In genomic region chr3:137611981-137612380, GRCm38 (mm10) we compare ENCODE assay signal across 27 mouse cellular contexts. TPM values are rescaled to one million over a fixed set of nuclear protein-coding genes. Genes with fewer than 3 reads are reported as not detected.
DNase-seq lines count a peak whose midpoint lies in the region; ATAC-seq and TF ChIP-seq lines count a peak whose summit lies in the region.
"Had no signal": no experiment of that assay in that cellular context is flagged by ENCODE, and none has a peak within 500 bp of the region (broad histone marks: within the 10 kb centered on the region; RNA-seq: fewer than 3 reads in every experiment).

No protein-coding gene starts in this region.

- no peak overlapping the region for H3K4me2 ChIP-seq in kidney, embryonic 14.5 days (replicated peaks; ENCODE audit: low read depth, low read length)
- no peak overlapping the region for H3K4me2 ChIP-seq in lung, embryonic 16.5 days (ENCODE audit: low read depth, low read length)
- no peak overlapping the region for H3K4me2 ChIP-seq in kidney, embryonic 16.5 days (replicated peaks; ENCODE audit: low read depth, low read length)
- H3K4me2 ChIP-seq: embryonic facial prominence, embryonic 12.5 days; heart, embryonic 13.5 days; hindbrain, embryonic 12.5 days; midbrain, embryonic 13.5 days had no signal

- TF ChIP-seq CTCF in lung, adult 2 months (IDR thresholded peaks at IDR 0.05; ENCODE audit: insufficient read depth, low read length) = no peak

- H3K27me3 ChIP-seq in kidney, embryonic 14.5 days (ENCODE audit: control insufficient read depth, insufficient read depth, low read length) = no peaks in the 10 kb centered on the region
- no peaks in the 10 kb centered on the region for H3K27me3 ChIP-seq in lung, embryonic 16.5 days (ENCODE audit: control insufficient read depth, insufficient read depth, low read depth, low read length)
- H3K27me3 ChIP-seq in kidney, embryonic 16.5 days (ENCODE audit: insufficient read depth, low read length) = no peaks in the 10 kb centered on the region
- H3K27me3 ChIP-seq: embryonic facial prominence, embryonic 12.5 days; heart, embryonic 13.5 days; hindbrain, embryonic 12.5 days; megakaryocyte, embryonic 14.5 days; midbrain, embryonic 13.5 days had no signal

- no peak overlapping the region for H3K4me3 ChIP-seq in kidney, embryonic 14.5 days (ENCODE audit: low read length)
- H3K4me3 ChIP-seq in lung, embryonic 16.5 days (ENCODE audit: low read length) = no peak overlapping the region
- H3K4me3 ChIP-seq in lung, adult 2 months (replicated peaks; ENCODE audit: extremely low read depth, low read depth, low read length) = no peak overlapping the region
- no peak overlapping the region for H3K4me3 ChIP-seq in kidney, embryonic 16.5 days (ENCODE audit: low read length)
- H3K4me3 ChIP-seq: embryonic facial prominence, embryonic 12.5 days; heart, embryonic 13.5 days; hindbrain, embryonic 12.5 days; left cerebral cortex, adult 2 months; megakaryocyte, embryonic 14.5 days; midbrain, embryonic 13.5 days had no signal

- 69% methylated on average over 2 of the region's 2 CpGs for WGBS in kidney, embryonic 14.5 days
- 45% methylated on average over 2 of the region's 2 CpGs for WGBS in lung, embryonic 16.5 days
- WGBS in lung, adult 2 months = 66% methylated on average over 2 of the region's 2 CpGs
- WGBS in kidney, embryonic 16.5 days = 64% methylated on average over 2 of the region's 2 CpGs

- no peak for TF ChIP-seq POLR2A in lung, adult 2 months (IDR thresholded peaks at IDR 0.05; ENCODE audit: borderline replicate concordance, extremely low read depth, low read depth, low read length)

- H3K36me3 ChIP-seq in kidney, embryonic 14.5 days (ENCODE audit: control insufficient read depth, insufficient read depth, low read length) = no peaks in the 10 kb centered on the region
- no peaks in the 10 kb centered on the region for H3K36me3 ChIP-seq in lung, embryonic 16.5 days (ENCODE audit: control insufficient read depth, insufficient read depth, low read length)
- no peaks in the 10 kb centered on the region for H3K36me3 ChIP-seq in kidney, embryonic 16.5 days (ENCODE audit: insufficient read depth, low read length)
- H3K36me3 ChIP-seq: embryonic facial prominence, embryonic 12.5 days; heart, embryonic 13.5 days; hindbrain, embryonic 12.5 days; midbrain, embryonic 13.5 days had no signal

- no peak for ATAC-seq in kidney, embryonic 14.5 days (ENCODE audit: low FRiP score, low TSS enrichment)
- ATAC-seq in lung, embryonic 16.5 days (ENCODE audit: low read depth) = peak; percentile 47; the same call in 1 of the 2 replicates
- ATAC-seq in kidney, embryonic 16.5 days (ENCODE audit: low FRiP score, low TSS enrichment) = peak; percentile 57
- ATAC-seq: forebrain, postnatal 0 days; midbrain, embryonic 13.5 days had no signal

- H3K4me1 ChIP-seq in kidney, embryonic 14.5 days (ENCODE audit: control insufficient read depth, insufficient read depth, low read length) = no peaks in the 10 kb centered on the region
- H3K4me1 ChIP-seq in lung, embryonic 16.5 days (replicated peaks; ENCODE audit: control insufficient read depth, insufficient read depth, low read length) = no peaks in the 10 kb centered on the region
- H3K4me1 ChIP-seq in lung, adult 2 months (ENCODE audit: control insufficient read depth, insufficient read depth, low read length) = no peaks in the 10 kb centered on the region
- no peaks in the 10 kb centered on the region for H3K4me1 ChIP-seq in kidney, embryonic 16.5 days (ENCODE audit: insufficient read depth, low read length)
- H3K4me1 ChIP-seq: embryonic facial prominence, embryonic 12.5 days; heart, embryonic 13.5 days; hindbrain, embryonic 12.5 days; megakaryocyte, embryonic 14.5 days; midbrain, embryonic 13.5 days had no signal

- H3K27ac ChIP-seq in kidney, embryonic 14.5 days (ENCODE audit: low read depth, low read length) = no peak overlapping the region
- H3K27ac ChIP-seq in lung, embryonic 16.5 days (ENCODE audit: low read length) = no peak overlapping the region
- no peak overlapping the region for H3K27ac ChIP-seq in kidney, embryonic 16.5 days (ENCODE audit: low read length)
- H3K27ac ChIP-seq: embryonic facial prominence, embryonic 12.5 days; heart, embryonic 13.5 days; hindbrain, embryonic 12.5 days; midbrain, embryonic 13.5 days had no signal

- H3K9me3 ChIP-seq in kidney, embryonic 14.5 days (ENCODE audit: control insufficient read depth, low read length) = no peaks in the 10 kb centered on the region
- H3K9me3 ChIP-seq in lung, embryonic 16.5 days (ENCODE audit: control insufficient read depth, low read length) = no peaks in the 10 kb centered on the region
- no peaks in the 10 kb centered on the region for H3K9me3 ChIP-seq in kidney, embryonic 16.5 days (ENCODE audit: low read length)
- H3K9me3 ChIP-seq: embryonic facial prominence, embryonic 12.5 days; heart, embryonic 13.5 days; hindbrain, embryonic 12.5 days; megakaryocyte, embryonic 14.5 days; midbrain, embryonic 13.5 days had no signal

- no peak overlapping the region for H3K9ac ChIP-seq in kidney, embryonic 14.5 days (ENCODE audit: low read depth, low read length)
- H3K9ac ChIP-seq in lung, embryonic 16.5 days (ENCODE audit: low read length) = no peak overlapping the region
- H3K9ac ChIP-seq in kidney, embryonic 16.5 days (replicated peaks; ENCODE audit: low read length) = no peak overlapping the region
- H3K9ac ChIP-seq: embryonic facial prominence, embryonic 12.5 days; forebrain, postnatal 0 days; heart, embryonic 13.5 days; hindbrain, embryonic 12.5 days; midbrain, embryonic 13.5 days had no signal

- DNase-seq in kidney, adult 8-10 months = peak; percentile 28 to 69
- DNase-seq in lung, adult 2 months = no peak
- no peak for DNase-seq in B cell, adult 2 months
- no peak for DNase-seq in cerebellum, postnatal 36 days
- DNase-seq: adrenal gland, postnatal 10 days; cerebellum, adult 18-20 months; cerebellum, postnatal 14 days; forebrain, postnatal 0 days; gastrocnemius, postnatal 14 days; heart, adult 18-20 months; heart, postnatal 14 days; lung, postnatal 36 days; right cerebral cortex, postnatal 14 days; thymus, postnatal 25 days had no signal

RNA-seq across cellular contexts. Expression of gene Ddit4l, which starts 9.4 kb away (rescaled TPM):
- 10.0 and 13.5 TPM in 2 replicates for polyA plus RNA-seq in kidney, embryonic 14.5 days (2014; fragmentation: Nextera tagmentation; extraction: Ambion mirVana)
- 9.9 and 10.1 TPM in 2 replicates for polyA plus RNA-seq in lung, embryonic 16.5 days (2015; fragmentation: Nextera tagmentation; extraction: Ambion mirVana)
- 1.7 and 5.1 TPM in 2 replicates for polyA plus RNA-seq in lung, adult 2 months (2012; rRNA removed)
- polyA plus RNA-seq in kidney, embryonic 16.5 days (2015; fragmentation: Nextera tagmentation; extraction: Ambion mirVana) = 15.3 and 17.1 TPM in 2 replicates

RNA-seq across cellular contexts. Expression of gene Gm21962, which starts 59.3 kb away (rescaled TPM):
- polyA plus RNA-seq in kidney, embryonic 14.5 days (2014; fragmentation: Nextera tagmentation; extraction: Ambion mirVana) = not detected in 2 replicates
- polyA plus RNA-seq in lung, embryonic 16.5 days (2015; fragmentation: Nextera tagmentation; extraction: Ambion mirVana) = not detected in 2 replicates
- not detected in 2 replicates for polyA plus RNA-seq in lung, adult 2 months (2012; rRNA removed)
- polyA plus RNA-seq in kidney, embryonic 16.5 days (2015; fragmentation: Nextera tagmentation; extraction: Ambion mirVana) = not detected in 2 replicates
- polyA plus RNA-seq: embryonic facial prominence, embryonic 12.5 days; forebrain, embryonic 11.5 days; forebrain, postnatal 0 days; heart, embryonic 13.5 days; hindbrain, embryonic 12.5 days; large intestine, adult 2 months; limb, embryonic 14.5 days; midbrain, embryonic 13.5 days; neural tube, embryonic 11.5 days had no signal

Comparison
In these comparisons a context has a peak if more than half of its experiments do, and no peak if none do; other contexts are left out.
1. DNase-seq: peak in kidney, adult 8-10 months (2 of 2); none in lung, adult 2 months (single experiment), B cell, adult 2 months (0 of 2) and cerebellum, postnatal 36 days (0 of 2).